Mouse (Mus musculus): ENCODE data around the gene Slc35f6.
"Not testable (repeated sequence)": the region's sequence is repeated elsewhere in the genome, so short reads cannot be mapped to it uniquely, and the experiment has no call there.

The Slc35f6 gene

GRCm38 (mm10) chr5:30700361-30701000 is 52.7 kb downstream of the Slc35f6 start:
- DNase-seq (ENCODE audit: low read depth, low spot score) = no peak

DNA sequence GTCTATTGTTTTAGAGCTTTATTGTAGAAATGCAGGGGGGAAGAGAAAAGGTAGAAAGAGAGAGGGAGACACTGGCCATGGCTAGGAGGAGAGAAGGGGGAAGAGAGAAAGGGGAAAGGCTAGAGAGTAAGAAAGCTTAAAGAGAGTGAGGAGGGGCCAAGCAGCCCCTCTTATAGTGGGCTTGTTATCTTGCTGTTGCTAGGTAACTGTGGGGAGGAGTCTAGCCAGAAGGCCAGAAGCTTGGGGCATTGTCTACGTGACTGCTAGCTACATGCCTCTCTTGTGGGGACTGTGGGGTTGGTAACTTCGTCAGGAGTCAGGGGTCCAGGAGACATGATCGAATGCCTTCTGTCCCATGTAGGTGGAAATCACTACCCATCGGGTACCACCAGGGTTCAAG is 53.6 kb downstream of the Slc35f6 start:
- not testable (repeated sequence) for DNase-seq (ENCODE audit: low read depth, low spot score)

DNA sequence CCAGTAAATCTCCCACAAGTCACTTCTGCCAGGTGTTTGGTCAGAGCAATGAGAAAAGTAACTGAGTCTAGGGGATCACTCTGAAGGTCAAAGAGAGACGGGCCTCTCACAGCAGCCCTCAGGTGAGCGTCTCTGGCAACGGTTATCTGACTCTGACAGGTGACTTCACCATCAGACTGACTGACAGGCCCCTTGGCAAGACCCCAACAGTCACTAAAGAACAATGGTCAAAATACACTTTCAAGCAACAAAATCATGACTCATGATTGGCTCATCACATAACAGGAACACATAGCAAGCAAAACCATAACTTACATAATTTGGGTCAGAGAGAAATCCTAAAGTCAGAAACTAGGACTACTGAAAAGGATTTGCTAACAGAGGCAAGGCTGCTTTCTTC is 54.1 kb downstream of the Slc35f6 start:
- DNase-seq (ENCODE audit: low read depth, low spot score) = no peak

All from skeletal muscle tissue, adult 2 months (tissue).